Mouse (Mus musculus): ENCODE data around the gene Gcnt4.
"Not testable (repeated sequence)": the region's sequence is repeated elsewhere in the genome, so short reads cannot be mapped to it uniquely, and the experiment has no call there.

The Gcnt4 gene

GRCm38 (mm10) chr13:96923999-96924961 lies at the start of gene Gcnt4:
Gene Gcnt4, plus strand, starts transcription at chr13:96924689.
- in situ Hi-C loops (cut with MboI; ENCODE audit: low pct_unique_long_range_greater_than_20kb in 1 of 2, low sequenced_read_pairs in 2 of 2, unreplicated experiment in 1 of 2), result no loop called here

DNA sequence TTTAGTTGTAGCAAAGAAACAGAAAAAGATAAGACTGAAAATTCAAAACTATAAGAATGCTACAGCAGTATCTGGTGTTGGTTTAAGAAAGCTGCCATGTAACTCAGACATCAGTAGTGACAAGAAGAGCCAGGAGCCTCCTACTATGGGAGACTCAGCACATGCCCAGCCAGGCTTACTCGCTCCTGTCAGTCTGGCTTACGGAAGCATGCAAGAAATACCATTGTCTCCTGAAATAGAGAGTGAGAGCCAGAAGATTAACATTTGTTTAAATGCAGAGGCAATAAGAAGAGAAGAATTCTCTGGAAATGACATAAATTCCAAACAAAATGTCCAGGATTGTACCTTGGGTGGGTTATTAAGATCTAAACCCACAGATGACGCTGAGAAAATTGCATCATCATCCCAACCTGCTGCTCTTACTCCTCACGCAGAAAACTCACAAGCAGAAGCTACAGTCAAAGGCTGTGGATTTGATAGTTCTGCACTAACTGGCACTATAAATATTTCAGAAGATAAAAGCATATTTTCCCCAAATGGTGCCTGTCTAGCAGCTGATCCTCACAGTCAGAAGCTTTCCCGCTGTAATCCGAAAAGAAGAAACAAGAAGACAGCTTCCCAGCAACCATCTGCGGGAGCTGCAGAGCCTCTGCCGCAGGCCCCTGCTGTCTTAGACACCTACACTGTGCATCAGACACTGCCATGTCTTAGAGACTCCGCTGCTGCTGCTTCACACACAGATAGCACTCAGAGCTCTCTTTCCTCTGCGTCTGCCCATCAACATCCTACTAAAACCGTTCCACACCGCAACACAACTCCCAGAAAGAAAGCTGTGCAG lies 46.0 kb upstream of the Gcnt4 start:
- in situ Hi-C loops (cut with MboI; ENCODE audit: low pct_unique_long_range_greater_than_20kb in 1 of 2, low sequenced_read_pairs in 2 of 2, unreplicated experiment in 1 of 2), result no loop called here

DNA sequence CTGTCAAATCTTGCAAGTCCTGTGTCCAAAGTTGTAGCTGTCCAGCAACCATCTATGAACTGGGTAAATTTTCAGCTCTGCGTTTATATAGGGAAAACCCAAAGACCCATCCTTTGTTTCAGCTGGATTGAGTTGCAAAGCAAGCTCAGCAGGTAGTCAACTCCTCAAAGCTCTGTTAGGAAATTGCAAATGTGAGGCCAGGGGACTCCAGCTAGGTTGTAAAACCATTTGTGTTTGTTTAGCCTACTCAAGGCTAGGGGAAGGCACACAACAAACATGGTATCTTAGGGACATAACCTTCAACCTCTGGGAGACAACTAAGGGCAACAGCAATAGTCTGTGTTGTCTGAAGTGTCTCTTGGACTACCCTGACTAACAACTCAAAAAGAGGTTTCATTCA lies 40.0 kb upstream of the Gcnt4 start:
- in situ Hi-C loops (cut with MboI; ENCODE audit: low pct_unique_long_range_greater_than_20kb in 1 of 2, low sequenced_read_pairs in 2 of 2, unreplicated experiment in 1 of 2), result no loop called here

DNA sequence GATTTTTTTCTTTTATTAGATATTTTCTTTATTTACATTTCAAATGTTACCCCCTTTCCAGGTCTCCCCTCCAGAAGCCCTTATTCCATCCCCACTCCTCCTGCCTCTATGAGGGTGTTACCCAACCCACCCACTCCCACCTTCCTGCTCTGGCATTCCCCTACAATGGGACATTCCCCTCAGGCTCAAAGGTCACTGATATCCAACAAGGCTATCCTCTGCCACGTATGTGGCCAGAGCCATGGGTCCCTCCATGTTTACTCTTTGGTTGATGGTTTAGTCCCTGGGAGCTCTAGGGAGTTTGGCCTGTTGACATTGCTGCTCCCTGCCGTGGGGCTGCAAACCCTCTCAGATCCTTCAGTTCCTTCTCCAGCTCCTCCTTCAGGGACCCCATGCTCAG lies 34.5 kb upstream of the Gcnt4 start:
- in situ Hi-C loops (cut with MboI; ENCODE audit: low pct_unique_long_range_greater_than_20kb in 1 of 2, low sequenced_read_pairs in 2 of 2, unreplicated experiment in 1 of 2), result no loop called here

GRCm38 (mm10) chr13:96895144-96895543 lies 29.3 kb upstream of the Gcnt4 start:
- in situ Hi-C loops (cut with MboI; ENCODE audit: low pct_unique_long_range_greater_than_20kb in 1 of 2, low sequenced_read_pairs in 2 of 2, unreplicated experiment in 1 of 2), result no loop called here

DNA sequence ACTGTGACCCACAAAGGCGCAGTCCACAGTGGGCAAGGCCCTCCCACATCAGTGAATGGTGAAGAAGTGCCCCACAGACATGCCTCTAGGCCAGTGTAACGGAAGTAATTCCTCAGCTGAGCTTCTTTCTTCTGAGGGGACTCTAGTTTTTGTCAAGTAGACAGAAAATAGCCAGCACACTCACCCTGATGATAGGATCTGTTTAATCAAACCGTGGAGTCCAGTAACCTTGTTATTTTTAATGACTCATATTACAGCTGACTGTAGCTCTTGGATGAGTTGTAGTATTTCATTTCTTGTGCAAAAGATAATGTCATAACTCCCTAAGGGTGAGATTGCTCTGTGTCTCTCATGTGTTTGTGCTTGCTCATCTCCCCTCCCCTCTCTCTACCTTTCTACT lies 17.8 kb upstream of the Gcnt4 start:
- in situ Hi-C loops (cut with MboI; ENCODE audit: low pct_unique_long_range_greater_than_20kb in 1 of 2, low sequenced_read_pairs in 2 of 2, unreplicated experiment in 1 of 2), result no loop called here

- in situ Hi-C loops (cut with MboI; ENCODE audit: low pct_unique_long_range_greater_than_20kb in 1 of 2, low sequenced_read_pairs in 2 of 2, unreplicated experiment in 1 of 2), result no loop called here
Measured at GRCm38 (mm10) chr13:96911202-96911601, 13.3 kb upstream of the Gcnt4 start.

DNA sequence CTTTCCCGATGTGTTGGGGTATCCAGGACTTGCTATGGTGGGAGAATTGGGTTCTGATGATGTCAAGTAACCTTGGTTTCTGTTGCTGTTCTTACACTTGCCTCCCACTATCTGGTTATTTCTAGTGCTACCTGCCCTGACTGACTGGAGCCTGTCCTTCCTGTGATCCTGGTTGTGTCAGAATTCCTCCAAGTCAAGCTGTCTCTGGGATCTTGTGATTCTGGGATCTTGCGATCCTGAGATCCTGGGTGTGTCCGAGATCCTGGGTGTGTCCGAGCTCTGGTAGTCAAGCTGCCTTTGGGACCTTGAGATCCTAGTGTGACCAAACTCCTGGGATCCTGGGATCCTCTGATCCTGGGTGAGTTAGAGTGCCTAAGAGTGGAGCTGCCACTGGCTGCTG lies 1.4 kb upstream of the Gcnt4 start:
- in situ Hi-C loops (cut with MboI; ENCODE audit: low pct_unique_long_range_greater_than_20kb in 1 of 2, low sequenced_read_pairs in 2 of 2, unreplicated experiment in 1 of 2), result not testable (repeated sequence)

GRCm38 (mm10) chr13:96924985-96925745 lies 676 bp downstream of the Gcnt4 start:
- in situ Hi-C loops (cut with MboI; ENCODE audit: low pct_unique_long_range_greater_than_20kb in 1 of 2, low sequenced_read_pairs in 2 of 2, unreplicated experiment in 1 of 2), result no loop called here

DNA sequence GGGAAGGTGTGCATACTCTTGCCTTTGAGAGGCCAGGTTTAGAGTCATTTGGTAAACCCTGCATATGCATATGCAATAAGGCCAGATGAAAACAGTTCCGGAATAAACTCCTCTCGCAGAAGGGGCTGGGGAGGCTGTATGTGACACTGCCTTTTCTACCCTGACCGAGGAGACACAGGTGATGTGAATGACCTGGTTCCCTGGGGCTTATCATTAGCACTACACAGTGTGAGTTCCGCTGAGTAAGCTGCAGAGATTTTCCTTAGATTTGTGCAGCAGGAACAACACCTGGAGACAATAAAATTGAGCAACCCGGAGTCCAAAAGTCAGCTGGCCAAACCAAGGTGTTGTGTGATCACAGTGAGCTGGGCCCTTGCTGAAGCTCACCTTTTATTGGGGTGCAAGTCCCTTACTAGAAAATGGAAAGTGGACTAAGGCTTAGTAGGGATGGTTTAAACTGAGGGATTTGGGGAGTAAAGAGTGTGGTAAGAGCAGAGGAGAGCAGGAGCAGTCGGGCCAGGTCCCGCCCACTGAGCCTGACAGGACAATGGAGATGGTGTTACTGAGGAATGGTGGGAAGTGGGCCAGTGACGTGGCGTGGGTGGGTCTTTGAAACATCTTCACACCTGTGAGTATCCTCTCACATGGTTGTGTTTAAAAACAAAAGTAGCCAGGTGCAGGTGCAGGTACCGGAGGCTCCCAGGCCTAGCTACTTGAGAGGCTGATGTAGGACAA lies 1.7 kb downstream of the Gcnt4 start:
- in situ Hi-C loops (cut with MboI; ENCODE audit: low pct_unique_long_range_greater_than_20kb in 1 of 2, low sequenced_read_pairs in 2 of 2, unreplicated experiment in 1 of 2), result no loop called here

GRCm38 (mm10) chr13:96927781-96928180 lies 3.3 kb downstream of the Gcnt4 start:
- in situ Hi-C loops (cut with MboI; ENCODE audit: low pct_unique_long_range_greater_than_20kb in 1 of 2, low sequenced_read_pairs in 2 of 2, unreplicated experiment in 1 of 2), result no loop called here

DNA sequence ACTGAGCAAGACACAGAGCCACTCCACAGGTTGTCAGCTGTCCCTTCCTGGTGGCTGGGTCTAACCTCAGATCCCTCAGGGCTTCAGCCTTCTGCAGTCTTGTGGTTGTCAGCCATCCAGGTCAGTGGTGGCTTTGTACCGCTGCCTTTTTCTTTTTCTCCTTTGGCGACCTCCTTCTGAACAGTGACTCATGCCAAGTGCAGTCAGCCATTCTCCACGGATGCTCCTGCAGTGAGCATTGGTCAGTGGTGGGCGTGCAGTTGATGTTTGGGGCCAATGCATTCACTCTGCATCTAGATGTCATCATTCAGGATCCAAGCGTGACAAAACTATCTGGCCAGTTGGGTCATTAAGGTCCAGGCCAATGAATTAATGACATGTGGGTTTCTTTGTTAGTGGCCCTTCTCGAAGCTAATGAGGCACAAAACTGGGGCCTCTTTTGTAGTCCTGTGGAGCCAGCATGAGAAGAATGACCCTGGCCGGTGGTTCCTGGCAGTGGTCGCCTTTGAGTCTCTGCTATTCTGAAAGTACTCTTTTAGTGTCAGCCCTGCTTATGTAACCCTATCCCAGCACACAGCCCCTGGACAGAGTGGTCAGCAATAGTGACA lies 4.0 kb downstream of the Gcnt4 start:
- in situ Hi-C loops (cut with MboI; ENCODE audit: low pct_unique_long_range_greater_than_20kb in 1 of 2, low sequenced_read_pairs in 2 of 2, unreplicated experiment in 1 of 2), result no loop called here

GRCm38 (mm10) chr13:96932745-96933144 lies 8.3 kb downstream of the Gcnt4 start:
- in situ Hi-C loops (cut with MboI; ENCODE audit: low pct_unique_long_range_greater_than_20kb in 1 of 2, low sequenced_read_pairs in 2 of 2, unreplicated experiment in 1 of 2), result no loop called here

GRCm38 (mm10) chr13:96933367-96933766 lies 8.9 kb downstream of the Gcnt4 start:
- in situ Hi-C loops (cut with MboI; ENCODE audit: low pct_unique_long_range_greater_than_20kb in 1 of 2, low sequenced_read_pairs in 2 of 2, unreplicated experiment in 1 of 2), result no loop called here

- in situ Hi-C loops (cut with MboI; ENCODE audit: low pct_unique_long_range_greater_than_20kb in 1 of 2, low sequenced_read_pairs in 2 of 2, unreplicated experiment in 1 of 2), result no loop called here
Measured at GRCm38 (mm10) chr13:96936173-96936777, 11.8 kb downstream of the Gcnt4 start.

GRCm38 (mm10) chr13:96937059-96937558 lies 12.6 kb downstream of the Gcnt4 start:
- in situ Hi-C loops (cut with MboI; ENCODE audit: low pct_unique_long_range_greater_than_20kb in 1 of 2, low sequenced_read_pairs in 2 of 2, unreplicated experiment in 1 of 2), result no loop called here

GRCm38 (mm10) chr13:96939680-96940079 lies 15.2 kb downstream of the Gcnt4 start:
- in situ Hi-C loops (cut with MboI; ENCODE audit: low pct_unique_long_range_greater_than_20kb in 1 of 2, low sequenced_read_pairs in 2 of 2, unreplicated experiment in 1 of 2), result no loop called here
